Mouse (Mus musculus) stomach, postnatal 0 days (tissue): ENCODE measurements at regions not wholly inside any gene's neighbourhood (a gene's known extent, or its start where the extent isn't known, plus 50 kb on each side); places are given as distances from the start of the nearest gene placed in this dataset.
A peak's percentile ranks its signal among the peaks of the same experiment; 100 is the strongest.

Source experiments
- CTCF ChIP-seq: IDR thresholded peaks from 2 replicates; pipeline ENCODE4 v1.5.1; 2016; ENCODE audit warnings: antibody characterized with exemption, low read depth, mild to moderate bottlenecking, moderate library complexity
- EP300 ChIP-seq: optimal IDR thresholded peaks from 2 replicates; pipeline ENCODE3; 2016; ENCODE audit warnings: antibody characterized with exemption

DNA sequence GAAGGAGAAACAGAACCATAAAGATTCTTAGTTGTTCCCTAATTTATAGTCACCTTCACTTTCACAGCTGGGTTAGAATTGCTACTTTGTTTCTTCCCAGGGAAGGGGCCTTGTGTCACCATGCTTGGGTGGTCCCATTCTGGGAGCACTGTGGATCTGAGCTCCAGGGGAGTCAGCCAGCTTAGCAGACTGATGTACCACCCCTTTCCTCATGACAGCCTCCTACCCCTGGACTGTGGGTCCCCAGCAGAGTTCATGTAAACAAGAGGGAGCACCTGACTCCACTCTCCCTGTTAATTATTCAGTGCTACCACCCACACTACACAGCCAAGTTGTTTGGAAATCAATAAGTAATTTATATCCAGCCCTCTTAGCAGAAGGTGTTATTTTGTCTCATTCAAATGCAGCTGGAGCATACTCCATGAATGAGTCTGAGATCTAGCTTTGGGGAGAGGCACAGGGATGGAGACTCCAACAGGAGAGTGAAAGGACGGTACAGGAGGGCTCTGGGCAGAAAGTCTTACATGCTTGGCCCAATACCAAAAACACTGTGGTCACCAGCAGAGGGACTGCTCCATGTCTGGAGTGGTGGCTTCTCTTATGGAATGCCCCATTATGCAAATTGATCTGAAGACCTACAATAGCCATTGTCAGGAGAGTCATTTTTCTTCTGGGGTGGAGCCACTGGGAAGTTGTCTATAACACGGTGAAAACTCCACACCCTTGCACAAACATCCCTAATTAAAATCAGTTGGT is 51.1 kb upstream of the Dock1 start:
- TF ChIP-seq EP300, result no peak
- TF ChIP-seq CTCF, result peak; percentile 23
